Mouse (Mus musculus) kidney, adult 2 months (tissue): ENCODE measurements at regions not wholly inside any gene's neighbourhood (a gene's known extent, or its start where the extent isn't known, plus 50 kb on each side); places are given as distances from the start of the nearest gene placed in this dataset.
A peak's percentile ranks its signal among the peaks of the same experiment; 100 is the strongest.
"Not testable (repeated sequence)": the region's sequence is repeated elsewhere in the genome, so short reads cannot be mapped to it uniquely, and the experiment has no call there.

ENCODE experiments used
- DNase-seq: peaks from one replicate; pipeline ENCODE4 v3.0.0; 2021
- H3K27ac ChIP-seq: fragments of 200-500 bp; 2 replicates; pipeline ENCODE4 v1.5.1; 2012; ENCODE audit warnings: low read depth, low read length, control low read depth, inconsistent platforms; ENCODE audit not compliant: insufficient read depth
- H3K27me3 ChIP-seq: fragments of 200-500 bp; replicated peaks from 2 replicates; pipeline ENCODE4 v1.6.1; 2012; ENCODE audit warnings: mild to moderate bottlenecking, moderate library complexity, low read length, inconsistent platforms; ENCODE audit not compliant: control insufficient read depth, insufficient read depth
- H3K36me3 ChIP-seq: fragments of 200-500 bp; 2 replicates; pipeline ENCODE4 v1.6.1; 2012; ENCODE audit warnings: mild to moderate bottlenecking, moderate library complexity, low read length, inconsistent platforms; ENCODE audit not compliant: control insufficient read depth, insufficient read depth
- H3K4me1 ChIP-seq: fragments of 200-500 bp; 2 replicates; pipeline ENCODE4 v1.6.1; 2011; ENCODE audit warnings: low read length; ENCODE audit not compliant: control insufficient read depth, insufficient read depth
- H3K4me3 ChIP-seq: fragments of 200-500 bp; 2 replicates; pipeline ENCODE4 v1.5.1; 2011; ENCODE audit warnings: mild to moderate bottlenecking, low read depth, low read length, control low read depth; ENCODE audit not compliant: insufficient read depth
- CTCF ChIP-seq: fragments of 200-500 bp; conservative IDR thresholded peaks from 2 replicates; pipeline ENCODE4 v1.5.1; 2011; ENCODE audit warnings: low read depth, mild to moderate bottlenecking, control low read depth, low read length, moderate library complexity, mixed read lengths; ENCODE audit not compliant: insufficient read depth, insufficient read length
- POLR2A ChIP-seq: fragments of 200-500 bp; IDR thresholded peaks from one replicate; pipeline ENCODE4 v1.6.1; 2011; ENCODE audit warnings: low read depth, low read length, control low read depth
- WGBS: fragments of 180-500 bp; shearing (Covaris S2); methylation state at CpG from one replicate; pipeline ENCODE4 v1.1.7; 2018; 5-methylcytosine and 5-hydroxymethylcytosine counted together

GRCm38 (mm10) chr6:73530559-73530958, 61.1 kb upstream of the 4931417E11Rik start:
- DNase-seq = no peak
- H3K27me3 ChIP-seq = no peaks in the 10 kb centered on the region
- H3K4me1 ChIP-seq = no peaks in the 10 kb centered on the region
- WGBS = 98% methylated on average over 1 of the region's 1 CpGs
- TF ChIP-seq CTCF (no peak), POLR2A (no peak)
- H3K36me3 ChIP-seq = no peaks in the 10 kb centered on the region
- no peak overlapping the region for H3K27ac ChIP-seq
- no peak overlapping the region for H3K4me3 ChIP-seq

- WGBS = 78% methylated on average over 1 of the region's 1 CpGs
- H3K36me3 ChIP-seq = no peaks in the 10 kb centered on the region
- TF ChIP-seq POLR2A = no peak
- TF ChIP-seq CTCF = no peak
- no peaks in the 10 kb centered on the region for H3K27me3 ChIP-seq
- no peaks in the 10 kb centered on the region for H3K4me1 ChIP-seq
- no peak for DNase-seq
- no peak overlapping the region for H3K4me3 ChIP-seq
- H3K27ac ChIP-seq = no peak overlapping the region
Measured at GRCm38 (mm10) chr6:73530098-73530497, 60.6 kb upstream of the 4931417E11Rik start.

- 80% methylated on average over 9 of the region's 9 CpGs for WGBS
- no peak overlapping the region for H3K27ac ChIP-seq
- no peaks in the 10 kb centered on the region for H3K36me3 ChIP-seq
- H3K27me3 ChIP-seq = no peaks in the 10 kb centered on the region
- TF ChIP-seq CTCF (0 out of 2 replicates have a peak, but pooled peaks have one; percentile 9), POLR2A (no peak)
- no peaks in the 10 kb centered on the region for H3K4me1 ChIP-seq
- H3K4me3 ChIP-seq = no peak overlapping the region
- no peak for DNase-seq
Measured at GRCm38 (mm10) chr6:73523658-73524057, 54.2 kb upstream of the 4931417E11Rik start.

GRCm38 (mm10) chr6:73519894-73520293, 50.4 kb upstream of the 4931417E11Rik start:
- not testable (repeated sequence) for H3K27ac ChIP-seq, H3K4me3 ChIP-seq, H3K27me3 ChIP-seq, H3K36me3 ChIP-seq, H3K4me1 ChIP-seq, DNase-seq
- WGBS = 77% methylated on average over 4 of the region's 4 CpGs
